Mouse (Mus musculus) T-helper 2 cell (primary cell): ENCODE results near the gene Gm17662.

Experiments used
- in situ Hi-C: fragments of 300-600 bp; cut with MboI, MseI; formaldehyde crosslinking; loops from one replicate; pipeline ENCODE4 v1.15.1; 2025; ENCODE audit warnings: high pct_unique_total_duplicates

The Gm17662 gene

DNA sequence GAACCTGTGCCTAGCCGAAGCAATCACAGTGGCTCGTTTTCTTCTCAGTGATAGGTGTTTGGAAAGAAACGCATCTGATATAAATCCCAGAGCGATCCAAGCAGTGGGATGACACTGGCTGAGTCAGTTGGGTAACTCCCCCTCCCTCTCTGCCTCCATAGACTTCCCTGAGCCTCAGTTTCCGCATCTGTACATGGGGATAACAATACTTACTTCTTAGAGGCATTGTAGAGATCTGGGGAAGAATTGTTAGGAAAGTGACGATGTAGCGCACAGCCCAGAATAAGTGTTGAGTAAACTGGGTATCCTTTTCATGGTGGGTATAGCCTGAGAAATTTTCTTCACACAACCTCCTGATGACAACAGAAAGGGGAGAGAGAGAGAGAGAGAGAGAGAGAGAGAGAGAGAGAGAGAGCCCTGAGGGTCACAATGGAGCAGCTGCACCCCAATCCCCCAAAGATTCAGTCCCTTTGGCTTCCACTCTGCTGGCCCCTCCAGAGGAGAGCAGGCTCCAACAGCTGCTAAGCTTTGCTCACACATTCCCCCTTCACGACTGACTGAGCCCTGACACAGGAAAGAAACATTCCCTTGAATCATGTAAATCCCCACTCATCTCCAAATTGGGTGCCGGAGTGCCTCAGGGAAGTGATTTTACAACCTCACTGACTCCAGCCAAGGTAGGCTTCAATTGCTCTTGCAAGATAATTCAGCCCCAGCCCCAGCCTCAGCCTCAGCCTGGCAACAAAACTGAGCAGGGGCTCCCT lies 31.6 kb downstream of the Gm17662 start:
- in situ Hi-C loops = no loop called here

DNA sequence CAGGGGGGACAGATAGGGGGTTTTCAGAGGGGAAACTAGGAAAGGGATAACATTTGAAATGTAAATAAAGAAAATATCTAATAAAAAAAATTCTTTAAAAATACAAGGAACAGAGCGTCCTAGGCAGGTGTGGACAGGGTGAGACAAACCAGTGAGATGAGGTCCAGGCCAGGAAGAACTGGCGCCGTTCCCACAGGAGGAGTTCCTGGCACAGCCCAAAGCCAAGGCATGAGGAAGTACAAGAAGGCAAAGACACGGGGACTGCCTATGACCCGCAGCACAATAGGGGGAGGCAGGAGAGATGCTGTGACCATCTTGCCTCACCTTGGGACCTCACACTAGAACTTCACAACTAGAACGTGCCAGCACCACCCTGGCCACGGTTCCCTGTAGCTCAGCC lies 34.6 kb downstream of the Gm17662 start:
- in situ Hi-C loops = no loop called here

DNA sequence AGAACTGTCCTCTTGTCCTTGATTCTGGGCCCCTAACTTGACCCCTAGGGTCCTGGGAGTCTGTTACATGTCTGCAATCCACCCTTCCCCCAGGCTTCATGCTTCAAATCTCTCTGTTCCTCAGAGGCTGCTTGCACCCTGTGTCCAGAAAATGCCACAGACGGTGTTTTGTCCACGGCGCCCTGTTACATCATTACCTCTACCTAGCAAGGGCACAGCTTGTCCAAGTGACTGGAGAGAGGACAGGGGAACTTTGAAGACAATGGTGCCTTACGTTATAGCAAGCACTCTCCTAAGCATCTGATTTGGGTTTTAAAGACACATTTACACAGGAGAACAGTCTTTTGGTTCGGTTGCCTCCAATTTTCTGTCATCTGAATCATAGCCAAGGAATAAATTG lies 36.5 kb downstream of the Gm17662 start:
- in situ Hi-C loops = no loop called here

DNA sequence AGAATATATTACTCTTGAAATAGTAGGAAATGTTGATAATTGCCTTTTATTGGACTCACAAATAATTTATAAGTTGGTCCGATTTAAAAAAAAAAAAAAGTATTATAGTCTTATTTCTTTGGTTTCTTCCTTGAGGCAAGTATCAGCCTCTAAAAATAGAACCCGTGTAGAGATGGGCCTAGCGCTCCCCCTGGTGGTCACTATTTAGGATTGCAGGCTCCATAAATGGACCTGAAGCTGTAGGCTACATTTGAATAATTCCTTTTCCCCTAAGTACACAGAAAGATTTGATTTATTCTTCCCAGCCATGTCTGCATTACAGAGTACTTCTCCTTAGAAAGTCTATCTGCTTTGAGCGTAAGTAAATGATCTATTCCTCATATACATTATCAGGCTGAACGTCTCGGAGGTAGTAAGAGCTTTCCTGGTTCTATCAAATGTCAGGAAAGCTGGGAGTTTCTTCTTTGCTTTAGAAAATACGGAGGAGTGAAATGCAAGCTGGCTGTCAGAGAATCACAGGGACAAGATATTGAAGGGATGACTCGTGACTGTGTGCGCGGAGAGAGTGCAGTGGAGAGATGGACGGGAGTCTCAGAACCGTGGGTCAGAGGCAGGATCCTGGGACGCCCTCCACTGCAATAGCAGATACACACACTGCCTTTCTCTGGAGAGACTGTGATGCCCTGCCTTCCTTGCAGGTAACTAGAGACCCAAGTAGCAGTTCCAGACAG lies 37.0 kb downstream of the Gm17662 start:
- in situ Hi-C loops = no loop called here

DNA sequence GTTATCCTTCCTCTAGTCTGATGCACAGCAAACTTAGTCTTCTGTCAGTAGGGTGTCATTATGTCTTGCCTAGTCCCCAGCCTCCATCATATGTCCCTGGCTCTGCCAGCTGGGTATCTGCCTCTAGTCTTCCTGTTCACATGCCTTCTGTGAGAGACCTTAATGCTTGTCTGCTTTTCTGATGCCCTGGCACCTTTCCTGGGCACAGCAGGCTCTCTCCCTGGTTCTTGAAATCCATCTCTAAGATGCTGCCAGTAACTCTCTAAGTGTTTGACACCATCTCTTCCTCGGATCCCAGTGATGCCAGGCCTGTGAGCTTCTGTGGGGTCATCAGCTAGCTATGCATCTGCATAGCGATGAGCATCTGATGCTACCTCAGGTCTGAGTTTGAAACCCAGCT lies 45.7 kb downstream of the Gm17662 start:
- in situ Hi-C loops = no loop called here

DNA sequence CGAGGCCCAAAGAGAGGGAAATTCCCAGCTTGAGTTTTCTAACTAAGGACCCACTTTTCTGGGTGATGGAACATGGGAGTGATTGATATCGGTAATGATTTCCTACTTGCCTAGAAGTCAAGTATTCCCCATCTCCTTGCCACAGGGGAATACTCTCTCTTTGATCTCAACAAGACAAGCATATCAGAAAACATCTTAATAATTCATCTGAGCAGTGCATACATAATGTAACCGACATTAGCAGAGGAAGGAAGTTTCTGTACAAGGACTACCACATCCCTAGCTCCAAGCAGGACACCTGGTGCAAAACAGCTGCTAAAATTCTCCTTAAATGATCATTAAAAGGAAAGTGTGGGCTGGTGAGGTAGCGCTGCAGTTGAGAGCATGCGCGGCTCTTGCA lies 47.9 kb downstream of the Gm17662 start:
- in situ Hi-C loops = no loop called here
